Mouse (Mus musculus) embryonic facial prominence, embryonic 10.5 days (tissue): Measurements from ENCODE around the gene Ecsit. TPM values are rescaled to one million over a fixed set of nuclear protein-coding genes. Genes with fewer than 3 reads are reported as not detected.

Source experiments
- DNase-seq: peaks from one replicate; pipeline ENCODE4 v3.0.0-alpha.2; 2017; ENCODE audit warnings: low spot score
- H3K27ac ChIP-seq: fragments of 300-500 bp; sonication (generic); replicated peaks from 2 replicates; pipeline ENCODE4 v1.5.1; 2016; ENCODE audit warnings: mild to moderate bottlenecking
- H3K27me3 ChIP-seq: fragments of 300-500 bp; sonication (generic); replicated peaks from 2 replicates; pipeline ENCODE4 v1.6.1; 2016; ENCODE audit warnings: low read depth, mild to moderate bottlenecking; ENCODE audit not compliant: poor library complexity, severe bottlenecking
- H3K36me3 ChIP-seq: fragments of 300-500 bp; sonication (generic); replicated peaks from 2 replicates; pipeline ENCODE4 v1.6.1; 2016; ENCODE audit warnings: mild to moderate bottlenecking, moderate library complexity
- H3K4me1 ChIP-seq: fragments of 300-500 bp; sonication (generic); 2 replicates; pipeline ENCODE4 v1.6.1; 2016
- H3K4me3 ChIP-seq: fragments of 300-500 bp; sonication (generic); 2 replicates; pipeline ENCODE4 v1.5.1; 2016; ENCODE audit warnings: mild to moderate bottlenecking, moderate library complexity
- H3K9me3 ChIP-seq: fragments of 300-500 bp; sonication (generic); 2 replicates; pipeline ENCODE4 v1.6.1; 2016; ENCODE audit warnings: mild to moderate bottlenecking
- WGBS: fragments of 180-500 bp; shearing (Covaris S2); methylation state at CpG from one replicate; pipeline ENCODE4 v1.1.7; 2016; 5-methylcytosine and 5-hydroxymethylcytosine counted together
- polyA plus RNA-seq: library from polyadenylated mRNA; unstranded; fragments of >200 nt; fragmentation: Nextera tagmentation; extraction: Ambion mirVana; gene quantifications from 2 replicates; pipeline ENCODE4 v1.2.1, GENCODE M21; 2016

Gene Ecsit
- polyA plus RNA-seq, 1 experiment from 2014 or later, result 38.6 TPM

- H3K9me3 ChIP-seq, result no peaks in the 10 kb centered on the region
- H3K36me3 ChIP-seq, result peaks cover 32% of the 10 kb centered on the region
- H3K27ac ChIP-seq, result peak within 1 kb of the TSS; percentile 92
- WGBS, result under 1% methylated on average over 52 of the region's 52 CpGs
- DNase-seq, result peak; percentile 94
- H3K27me3 ChIP-seq, result 0 out of 2 replicates have a peak, but pooled peaks cover 4% of the 10 kb centered on the region
- peaks cover 19% of the 10 kb centered on the region for H3K4me1 ChIP-seq
- peak within 1 kb of the TSS; percentile 95 for H3K4me3 ChIP-seq
Measured at GRCm38 (mm10) chr9:22116740-22117426, 31.6 kb upstream of the Ecsit start, which contains the start of gene Elof1. Gene Elof1, minus strand, starts transcription at chr9:22117172.

- no peak for DNase-seq
- peak overlapping the region; percentile 95 for H3K4me3 ChIP-seq
- peaks cover 40% of the 10 kb centered on the region for H3K36me3 ChIP-seq
- H3K4me1 ChIP-seq, result peaks cover 19% of the 10 kb centered on the region
- peak overlapping the region; percentile 92 for H3K27ac ChIP-seq
- no peaks in the 10 kb centered on the region for H3K9me3 ChIP-seq
- WGBS, result 41% methylated on average over 15 of the region's 15 CpGs
- 0 out of 2 replicates have a peak, but pooled peaks cover 3% of the 10 kb centered on the region for H3K27me3 ChIP-seq
Measured at GRCm38 (mm10) chr9:22116086-22116485, 30.8 kb upstream of the Ecsit start.

- no peak for DNase-seq
- Histone ChIP-seq H3K36me3 (peaks cover 44% of the 10 kb centered on the region), H3K9me3 (no peaks in the 10 kb centered on the region), H3K27ac (no peak overlapping the region), H3K4me3 (peak overlapping the region; percentile 95), H3K4me1 (peaks cover 19% of the 10 kb centered on the region), H3K27me3 (no peaks in the 10 kb centered on the region)
- WGBS, result 92% methylated on average over 4 of the region's 4 CpGs
Measured at GRCm38 (mm10) chr9:22115635-22116034, 30.4 kb upstream of the Ecsit start.

- DNase-seq, result no peak
- no peak overlapping the region for H3K4me3 ChIP-seq
- H3K9me3 ChIP-seq, result no peaks in the 10 kb centered on the region
- no peaks in the 10 kb centered on the region for H3K27me3 ChIP-seq
- H3K4me1 ChIP-seq, result no peaks in the 10 kb centered on the region
- H3K36me3 ChIP-seq, result peaks cover 56% of the 10 kb centered on the region
- WGBS, result 89% methylated on average over 9 of the region's 9 CpGs
- H3K27ac ChIP-seq, result no peak overlapping the region
Measured at GRCm38 (mm10) chr9:22108194-22108593, 23.0 kb upstream of the Ecsit start.

GRCm38 (mm10) chr9:22099922-22100321 lies 14.7 kb upstream of the Ecsit start:
- H3K27ac ChIP-seq, result no peak overlapping the region; the same call in 1 of the 2 replicates
- H3K9me3 ChIP-seq, result no peaks in the 10 kb centered on the region
- peak; percentile 57 for DNase-seq
- WGBS, result 4% methylated on average over 18 of the region's 18 CpGs
- peaks cover 69% of the 10 kb centered on the region for H3K27me3 ChIP-seq
- peaks cover 9% of the 10 kb centered on the region for H3K4me1 ChIP-seq
- H3K36me3 ChIP-seq, result no peaks in the 10 kb centered on the region
- peak overlapping the region; percentile 19; the same call in 1 of the 2 replicates for H3K4me3 ChIP-seq

GRCm38 (mm10) chr9:22098993-22099696 lies 13.9 kb upstream of the Ecsit start, which contains the start of gene Cnn1:
Gene Cnn1, plus strand, starts transcription at chr9:22099216.
- Histone ChIP-seq H3K36me3 (no peaks in the 10 kb centered on the region), H3K9me3 (no peaks in the 10 kb centered on the region), H3K4me3 (peak within 1 kb of the TSS; percentile 19; the same call in 1 of the 2 replicates), H3K27me3 (peaks cover 71% of the 10 kb centered on the region), H3K4me1 (peaks cover 9% of the 10 kb centered on the region), H3K27ac (no peak within 1 kb of the TSS; the same call in 1 of the 2 replicates)
- peak; percentile 22 for DNase-seq
- 8% methylated on average over 14 of the region's 14 CpGs for WGBS

GRCm38 (mm10) chr9:22095854-22096307 lies 10.6 kb upstream of the Ecsit start:
- Histone ChIP-seq H3K9me3 (no peaks in the 10 kb centered on the region), H3K27me3 (peaks cover 61% of the 10 kb centered on the region), H3K4me3 (peak overlapping the region; percentile 58), H3K4me1 (peaks cover 9% of the 10 kb centered on the region), H3K27ac (peak overlapping the region; percentile 78), H3K36me3 (no peaks in the 10 kb centered on the region)
- DNase-seq, result peak; percentile 88
- 3% methylated on average over 24 of the region's 24 CpGs for WGBS

GRCm38 (mm10) chr9:22092746-22093145 lies 7.5 kb upstream of the Ecsit start:
- DNase-seq, result no peak
- 85% methylated on average over 6 of the region's 6 CpGs for WGBS
- Histone ChIP-seq H3K4me3 (no peak overlapping the region), H3K36me3 (no peaks in the 10 kb centered on the region), H3K9me3 (no peaks in the 10 kb centered on the region), H3K27me3 (peaks cover 30% of the 10 kb centered on the region), H3K27ac (no peak overlapping the region), H3K4me1 (no peaks in the 10 kb centered on the region)

- H3K36me3 ChIP-seq, result no peaks in the 10 kb centered on the region
- H3K27ac ChIP-seq, result no peak overlapping the region
- no peaks in the 10 kb centered on the region for H3K9me3 ChIP-seq
- DNase-seq, result no peak
- peaks cover 6% of the 10 kb centered on the region for H3K4me1 ChIP-seq
- 88% methylated on average over 7 of the region's 7 CpGs for WGBS
- no peak overlapping the region for H3K4me3 ChIP-seq
- H3K27me3 ChIP-seq, result peaks cover 9% of the 10 kb centered on the region; the same call in 1 of the 2 replicates
Measured at GRCm38 (mm10) chr9:22089986-22090385, 4.7 kb upstream of the Ecsit start.

GRCm38 (mm10) chr9:22089281-22089680 lies 4.0 kb upstream of the Ecsit start:
- Histone ChIP-seq H3K27ac (no peak overlapping the region), H3K27me3 (0 out of 2 replicates have a peak, but pooled peaks cover 6% of the 10 kb centered on the region), H3K4me3 (no peak overlapping the region), H3K4me1 (peaks cover 9% of the 10 kb centered on the region), H3K9me3 (no peaks in the 10 kb centered on the region), H3K36me3 (no peaks in the 10 kb centered on the region)
- 99% methylated on average over 7 of the region's 7 CpGs for WGBS
- no peak for DNase-seq

GRCm38 (mm10) chr9:22087034-22087618 lies 1.9 kb upstream of the Ecsit start:
- no peak for DNase-seq
- H3K4me1 ChIP-seq, result peaks cover 9% of the 10 kb centered on the region
- no peak overlapping the region for H3K27ac ChIP-seq
- 82% methylated on average over 2 of the region's 2 CpGs for WGBS
- 0 out of 2 replicates have a peak, but pooled peaks cover 5% of the 10 kb centered on the region for H3K36me3 ChIP-seq
- no peak overlapping the region for H3K4me3 ChIP-seq
- no peaks in the 10 kb centered on the region for H3K27me3 ChIP-seq
- H3K9me3 ChIP-seq, result no peaks in the 10 kb centered on the region

- H3K4me3 ChIP-seq, result peak overlapping the region; percentile 75
- 0 out of 2 replicates have a peak, but pooled peaks cover 5% of the 10 kb centered on the region for H3K36me3 ChIP-seq
- H3K27me3 ChIP-seq, result no peaks in the 10 kb centered on the region
- no peaks in the 10 kb centered on the region for H3K9me3 ChIP-seq
- no peak for DNase-seq
- peaks cover 9% of the 10 kb centered on the region for H3K4me1 ChIP-seq
- WGBS, result 86% methylated on average over 6 of the region's 6 CpGs
- peak overlapping the region; percentile 79; the same call in 1 of the 2 replicates for H3K27ac ChIP-seq
Measured at GRCm38 (mm10) chr9:22086012-22086411, 774 bp upstream of the Ecsit start.
